Mouse (Mus musculus) MEL (cell line): ENCODE measurements at regions not wholly inside any gene's neighbourhood (a gene's known extent, or its start where the extent isn't known, plus 50 kb on each side); places are given as distances from the start of the nearest gene placed in this dataset.

Experiments used
- DNase-seq: peaks from one replicate; pipeline ENCODE4 v3.0.0; 2011; ENCODE audit warnings: low read depth, low spot score
- H3K27ac ChIP-seq: 2 replicates; pipeline ENCODE4 v1.5.1; 2012; ENCODE audit warnings: low read depth, mild to moderate bottlenecking, control low read depth, low read length, moderate library complexity; ENCODE audit not compliant: control insufficient read depth
- H3K27me3 ChIP-seq, 2 experiments: fragments of 150-350 bp in 1 of 2; sonication (generic) in 1 of 2; 2 replicates each; pipeline ENCODE4 v1.6.1; 2012; ENCODE audit warnings: low read length in 2 of 2, mild to moderate bottlenecking in 2 of 2, improper control_type of control experiment in 1 of 2, moderate library complexity in 1 of 2; ENCODE audit not compliant: insufficient read depth in 2 of 2, control insufficient read depth in 1 of 2
- H3K36me3 ChIP-seq, 2 experiments: 2 replicates each; pipeline ENCODE4 v1.6.1; 2012 to 2014; ENCODE audit warnings: low read length in 2 of 2, improper control_type of control experiment in 1 of 2, inconsistent platforms in 1 of 2, mild to moderate bottlenecking in 1 of 2; ENCODE audit not compliant: insufficient read depth in 2 of 2, control insufficient read depth in 1 of 2
- H3K4me1 ChIP-seq, 2 experiments: fragments of 150-350 bp in 1 of 2; sonication (generic) in 1 of 2; 2 replicates each; pipeline ENCODE4 v1.6.1; 2012; ENCODE audit warnings: low read length in 2 of 2, improper control_type of control experiment in 1 of 2, mild to moderate bottlenecking in 1 of 2; ENCODE audit not compliant: insufficient read depth in 2 of 2, control insufficient read depth in 1 of 2
- H3K4me3 ChIP-seq, 2 experiments: fragments of 150-350 bp in 1 of 2; sonication (generic) in 1 of 2; 2 replicates each; pipeline ENCODE4 v1.5.1; 2012; ENCODE audit warnings: low read depth in 2 of 2, low read length in 2 of 2, mild to moderate bottlenecking in 2 of 2, moderate library complexity in 2 of 2, control low read depth in 1 of 2, improper control_type of control experiment in 1 of 2; ENCODE audit not compliant: control insufficient read depth in 1 of 2, insufficient read depth in 1 of 2
- H3K79me2 ChIP-seq: 2 replicates; pipeline ENCODE4 v1.6.1; 2012; ENCODE audit warnings: mild to moderate bottlenecking, low read length, moderate library complexity; ENCODE audit not compliant: control insufficient read depth, poor library complexity, insufficient read depth
- H3K9ac ChIP-seq: 2 replicates; pipeline ENCODE4 v1.6.1; 2012; ENCODE audit warnings: low read depth, mild to moderate bottlenecking, control low read depth, low read length, moderate library complexity; ENCODE audit not compliant: control insufficient read depth, poor library complexity, severe bottlenecking
- H3K9me3 ChIP-seq: fragments of 150-350 bp; sonication (generic); replicated peaks from 2 replicates; pipeline ENCODE4 v1.6.1; 2012; ENCODE audit warnings: mild to moderate bottlenecking, low read length, improper control_type of control experiment, moderate library complexity; ENCODE audit not compliant: insufficient read depth
- CTCF ChIP-seq, 3 experiments: IDR thresholded peaks in 2 of 3; conservative IDR thresholded peaks in 1 of 3; 2 replicates each; pipeline ENCODE4 v1.5.1; 2011 to 2012; ENCODE audit warnings: low read length in 3 of 3, low read depth in 2 of 3, mild to moderate bottlenecking in 2 of 3, improper control_type of control experiment in 1 of 3, inconsistent platforms in 1 of 3, mixed read lengths in 1 of 3, moderate library complexity in 1 of 3; ENCODE audit not compliant: control insufficient read depth in 1 of 3, insufficient read depth in 1 of 3, poor library complexity in 1 of 3, severe bottlenecking in 1 of 3
- GABPA ChIP-seq: IDR thresholded peaks from 2 replicates; pipeline ENCODE4 v1.6.1; 2012; ENCODE audit warnings: low read depth, mild to moderate bottlenecking, inconsistent platforms, low read length, improper control_type of control experiment, moderate library complexity
- GATA1 ChIP-seq: IDR thresholded peaks from 2 replicates; pipeline ENCODE4 v1.6.1; 2011; ENCODE audit warnings: low read depth, low read length, improper control_type of control experiment
- JUND ChIP-seq: IDR thresholded peaks from 2 replicates; pipeline ENCODE4 v1.6.1; 2011; ENCODE audit warnings: low read depth, mild to moderate bottlenecking, improper control_type of control experiment, low read length
- KAT2A ChIP-seq: conservative IDR thresholded peaks from 2 replicates; pipeline ENCODE4 v1.6.1; 2012; ENCODE audit warnings: low read depth, low read length, improper control_type of control experiment, inconsistent platforms
- MXI1 ChIP-seq: IDR thresholded peaks from 2 replicates; pipeline ENCODE4 v1.6.1; 2011; ENCODE audit warnings: mild to moderate bottlenecking, low read depth, low read length, improper control_type of control experiment
- MYB ChIP-seq: IDR thresholded peaks from 2 replicates; pipeline ENCODE4 v1.6.1; 2011; ENCODE audit warnings: mild to moderate bottlenecking, low read depth, low read length, improper control_type of control experiment
- MYC ChIP-seq: IDR thresholded peaks from 2 replicates; pipeline ENCODE4 v1.6.1; 2011; ENCODE audit warnings: low read depth, mild to moderate bottlenecking, low read length, improper control_type of control experiment, moderate library complexity
- NELFE ChIP-seq: IDR thresholded peaks from 2 replicates; pipeline ENCODE4 v1.6.1; 2011; ENCODE audit warnings: low read depth, low read length, improper control_type of control experiment
- NRF1 ChIP-seq: IDR thresholded peaks from 2 replicates; pipeline ENCODE4 v1.6.1; 2014; ENCODE audit warnings: low read depth, mild to moderate bottlenecking, inconsistent platforms, low read length, improper control_type of control experiment, moderate library complexity; ENCODE audit not compliant: poor library complexity, insufficient read depth, severe bottlenecking
- POLR2AphosphoS5 ChIP-seq: IDR thresholded peaks from 2 replicates; pipeline ENCODE4 v1.6.1; 2012; ENCODE audit warnings: low read depth, borderline replicate concordance, mild to moderate bottlenecking, inconsistent platforms, low read length, moderate library complexity, mixed read lengths
- RCOR1 ChIP-seq: IDR thresholded peaks from 2 replicates; pipeline ENCODE4 v1.6.1; 2012; ENCODE audit warnings: low read depth, mild to moderate bottlenecking, inconsistent platforms, low read length, improper control_type of control experiment
- TBP ChIP-seq: IDR thresholded peaks from 2 replicates; pipeline ENCODE4 v1.8.0; 2011; ENCODE audit warnings: low read depth, low read length, improper control_type of control experiment
- UBTF ChIP-seq: IDR thresholded peaks from 2 replicates; pipeline ENCODE4 v1.6.1; 2012; ENCODE audit warnings: low read depth, mild to moderate bottlenecking, inconsistent platforms, low read length, improper control_type of control experiment, moderate library complexity, borderline replicate concordance; ENCODE audit not compliant: insufficient read depth
- USF2 ChIP-seq, 2 experiments: IDR thresholded peaks; 2 replicates each; pipeline ENCODE4 v1.6.1; 2011 to 2012; ENCODE audit warnings: improper control_type of control experiment in 2 of 2, low read length in 2 of 2, borderline replicate concordance in 1 of 2, inconsistent platforms in 1 of 2, low read depth in 1 of 2, mild to moderate bottlenecking in 1 of 2; ENCODE audit not compliant: insufficient read depth in 1 of 2
- ZMIZ1 ChIP-seq: IDR thresholded peaks from 2 replicates; pipeline ENCODE4 v1.6.1; 2012; ENCODE audit warnings: low read depth, mild to moderate bottlenecking, inconsistent platforms, low read length, improper control_type of control experiment, moderate library complexity

GRCm38 (mm10) chr10:51952021-51952420, 70.3 kb upstream of the Vgll2 start:
- no peak overlapping the region for H3K9ac ChIP-seq
- H3K27ac ChIP-seq = no peak overlapping the region
- H3K79me2 ChIP-seq = no peaks in the 10 kb centered on the region
- no peak for DNase-seq
- H3K4me3 ChIP-seq = no peak overlapping the region
- TF ChIP-seq CTCF (IDR thresholded peaks at IDR 0.05 in 2 of 3, conservative IDR thresholded peaks at IDR 0.05 in 1 of 3; ENCODE audit: control insufficient read depth in 1 of 3, insufficient read depth in 1 of 3, low read depth in 2 of 3, low read length in 3 of 3, poor library complexity in 1 of 3, severe bottlenecking in 1 of 3) (peak in 2 of 3 experiments; percentile 14 to 16; a peak in 3 of 6 replicates), POLR2AphosphoS5 (no peak)
- TF ChIP-seq, all 39 proteins: peak for 1
- H3K4me1 ChIP-seq = no peaks in the 10 kb centered on the region
- H3K27me3 ChIP-seq = no peaks in the 10 kb centered on the region
- H3K36me3 ChIP-seq = no peaks in the 10 kb centered on the region
- H3K9me3 ChIP-seq = no peaks in the 10 kb centered on the region; the same call in 1 of the 2 replicates

DNA sequence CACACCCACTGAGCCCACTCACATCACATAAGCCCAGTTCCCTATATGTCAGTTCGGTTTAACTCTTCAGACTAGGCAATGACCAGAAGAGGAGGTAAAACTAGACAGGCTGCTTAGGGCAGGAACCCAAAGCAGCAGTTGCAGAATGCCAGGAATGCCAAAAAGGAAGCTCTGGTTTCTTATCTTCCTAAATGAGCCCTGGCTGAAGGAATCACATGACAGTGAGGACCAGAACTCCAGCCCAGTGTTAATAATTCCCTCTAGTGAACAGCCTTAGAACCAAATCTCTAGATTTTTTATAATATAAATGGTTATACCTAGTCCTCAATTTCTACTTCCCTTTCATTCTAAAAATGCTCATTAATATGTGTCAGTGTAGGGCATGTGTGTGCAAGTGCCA, 65.8 kb upstream of the Vgll2 start:
- TF ChIP-seq CTCF (IDR thresholded peaks at IDR 0.05 in 2 of 3, conservative IDR thresholded peaks at IDR 0.05 in 1 of 3; ENCODE audit: control insufficient read depth in 1 of 3, insufficient read depth in 1 of 3, low read depth in 2 of 3, low read length in 3 of 3, poor library complexity in 1 of 3, severe bottlenecking in 1 of 3) = no peak
- no peak for TF ChIP-seq KAT2A
- no peak for TF ChIP-seq NELFE
- TF ChIP-seq JUND = no peak
- TF ChIP-seq, all 39 proteins: peak for 0
- no peaks in the 10 kb centered on the region for H3K36me3 ChIP-seq
- no peaks in the 10 kb centered on the region for H3K79me2 ChIP-seq
- DNase-seq = no peak
- H3K27me3 ChIP-seq = no peaks in the 10 kb centered on the region
- H3K27ac ChIP-seq = no peak overlapping the region
- no peaks in the 10 kb centered on the region for H3K9me3 ChIP-seq
- H3K9ac ChIP-seq = no peak overlapping the region
- no peaks in the 10 kb centered on the region for H3K4me1 ChIP-seq
- no peak overlapping the region for H3K4me3 ChIP-seq

DNA sequence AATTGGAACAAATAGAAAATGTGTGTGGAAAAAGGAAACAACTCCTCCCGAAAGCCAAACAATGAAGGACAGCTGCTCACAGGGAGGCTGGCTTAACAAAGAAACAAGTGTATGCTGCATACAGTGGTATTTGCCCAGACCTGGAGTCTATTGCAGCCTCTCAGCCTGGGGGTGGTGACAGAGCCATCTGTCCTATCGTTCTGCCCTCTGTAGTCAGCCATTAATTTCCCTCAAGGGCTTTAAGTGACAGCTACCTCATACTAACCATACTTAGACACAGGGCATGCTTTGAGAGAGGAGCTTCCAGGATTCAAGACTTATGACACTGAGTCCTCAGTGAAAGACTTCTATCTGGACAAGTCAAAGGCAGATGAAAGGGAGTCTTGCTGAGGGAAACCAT, 60.8 kb upstream of the Vgll2 start:
- Histone ChIP-seq H3K27ac (no peak overlapping the region), H3K4me1 (no peaks in the 10 kb centered on the region), H3K9ac (no peak overlapping the region), H3K79me2 (no peaks in the 10 kb centered on the region), H3K4me3 (no peak overlapping the region), H3K36me3 (no peaks in the 10 kb centered on the region), H3K9me3 (no peaks in the 10 kb centered on the region), H3K27me3 (no peaks in the 10 kb centered on the region)
- TF ChIP-seq GABPA (no peak), GATA1 (no peak), TBP (no peak), MXI1 (no peak), USF2 (IDR thresholded peaks at IDR 0.05; ENCODE audit: borderline replicate concordance in 1 of 2, insufficient read depth in 1 of 2, low read depth in 1 of 2, low read length in 2 of 2) (no peak), ZMIZ1 (no peak), NRF1 (no peak), MYB (no peak), UBTF (no peak), MYC (no peak), RCOR1 (no peak)
- no peak for DNase-seq
